Mouse (Mus musculus): Measurements from ENCODE around the gene Cnbp.

The Cnbp gene

DNA sequence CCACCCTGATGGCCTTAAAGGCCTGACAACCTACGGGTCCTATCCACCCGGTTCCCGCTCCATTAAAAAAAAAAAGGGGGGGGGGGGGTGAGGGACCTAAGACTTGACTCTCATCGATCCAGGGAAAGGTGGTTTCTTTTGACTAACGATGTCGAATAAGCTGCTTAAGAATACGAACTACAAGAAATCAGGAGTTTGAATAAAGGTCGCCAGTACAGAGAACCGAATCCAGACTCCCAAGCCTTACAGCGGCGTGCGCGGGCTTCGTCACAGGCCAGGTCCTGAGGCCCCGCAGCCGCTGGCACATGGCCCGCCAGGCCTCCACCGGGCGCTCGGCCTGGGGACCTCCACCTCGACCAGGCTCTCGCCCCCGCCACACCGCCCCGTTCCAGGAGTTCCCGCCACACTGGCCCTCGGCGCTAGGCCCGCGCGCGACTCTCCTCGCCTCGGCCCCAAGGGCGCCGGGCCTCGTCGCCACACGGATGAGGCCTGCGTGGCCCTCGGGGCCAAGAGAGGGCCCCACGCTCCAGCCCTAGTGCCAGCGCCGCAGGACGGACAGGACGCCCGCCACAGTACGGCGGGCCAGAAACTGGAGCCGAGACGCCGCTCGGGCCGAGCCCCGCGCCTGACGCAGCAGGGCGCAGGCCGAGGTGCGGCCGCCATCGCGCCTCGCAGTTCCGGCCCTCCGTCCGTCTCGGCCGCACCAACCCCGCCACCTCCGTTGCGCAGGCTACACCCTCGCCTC lies 579 bp downstream of the Cnbp start:
- DNase-seq (ENCODE audit: low spot score in 2 of 2): peak; percentile 22 to 31

DNA sequence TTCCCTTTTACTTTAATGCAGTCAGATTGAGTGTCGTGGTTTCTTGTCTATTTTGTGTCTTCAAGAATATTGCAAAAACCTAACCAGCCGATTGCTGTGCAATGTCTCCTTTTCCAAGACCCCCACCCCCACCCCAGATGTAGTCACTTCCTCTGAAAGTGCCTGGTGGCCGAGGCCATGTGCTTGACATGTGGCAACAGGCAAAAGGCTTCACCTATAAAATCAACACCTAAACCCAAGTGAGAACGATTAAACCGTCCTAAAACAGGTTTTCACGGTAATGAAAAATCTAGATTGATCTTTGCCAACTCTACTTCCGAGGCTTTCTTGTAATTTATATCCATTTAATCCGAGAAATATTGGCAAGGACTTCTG lies 1.1 kb downstream of the Cnbp start:
- DNase-seq (ENCODE audit: low spot score in 2 of 2): no peak

DNA sequence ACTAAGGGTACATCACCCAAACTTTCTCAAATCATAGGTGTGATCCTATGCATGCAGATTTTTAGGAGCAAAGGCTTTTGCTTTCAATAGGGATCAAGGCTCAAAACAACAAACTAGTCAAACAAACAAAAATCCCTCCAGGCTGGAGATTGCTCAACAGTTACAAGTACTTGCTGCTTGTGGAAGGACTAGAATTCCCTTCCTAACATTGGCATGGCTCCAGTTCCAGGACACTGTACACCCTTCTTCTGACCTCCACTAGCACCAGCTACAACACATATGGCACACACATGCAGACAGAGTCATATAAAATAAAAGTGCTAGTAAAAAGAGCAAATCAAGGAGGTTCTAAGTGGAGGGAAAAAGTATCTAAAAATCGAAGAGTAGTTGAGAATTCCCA lies 4.1 kb downstream of the Cnbp start:
- no peak for DNase-seq (ENCODE audit: low spot score in 2 of 2)

DNA sequence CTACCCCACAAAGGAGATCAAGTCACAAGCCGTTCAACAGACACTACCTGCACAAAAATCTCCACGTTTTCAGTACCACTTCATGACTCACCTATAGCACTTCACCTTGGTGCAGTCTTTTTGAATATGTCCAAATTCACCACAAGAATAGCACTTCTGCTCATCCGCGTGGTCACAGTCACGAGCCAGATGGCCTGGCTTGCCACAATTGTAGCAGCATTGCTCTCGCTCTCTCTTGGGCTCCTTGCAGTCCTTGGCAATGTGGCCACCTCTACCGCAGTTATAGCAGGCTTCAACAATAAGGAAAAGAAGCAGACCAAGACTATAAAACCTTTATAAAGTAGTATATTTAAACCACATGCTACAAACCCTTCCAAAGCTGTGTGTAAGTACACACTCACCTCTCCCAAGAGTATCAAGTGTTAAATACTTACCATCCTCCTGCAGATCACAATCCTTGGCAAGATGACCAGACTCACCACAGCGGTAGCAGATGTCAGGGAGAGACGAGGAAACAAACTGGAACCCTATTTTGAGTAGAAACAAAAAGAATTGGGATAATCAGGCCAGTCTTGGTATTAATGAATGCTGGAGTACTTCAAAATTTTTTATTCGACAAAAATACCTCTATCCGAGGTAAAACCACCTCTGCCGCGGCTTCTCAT lies 5.7 kb downstream of the Cnbp start:
- no peak for DNase-seq (ENCODE audit: low spot score in 2 of 2)

DNA sequence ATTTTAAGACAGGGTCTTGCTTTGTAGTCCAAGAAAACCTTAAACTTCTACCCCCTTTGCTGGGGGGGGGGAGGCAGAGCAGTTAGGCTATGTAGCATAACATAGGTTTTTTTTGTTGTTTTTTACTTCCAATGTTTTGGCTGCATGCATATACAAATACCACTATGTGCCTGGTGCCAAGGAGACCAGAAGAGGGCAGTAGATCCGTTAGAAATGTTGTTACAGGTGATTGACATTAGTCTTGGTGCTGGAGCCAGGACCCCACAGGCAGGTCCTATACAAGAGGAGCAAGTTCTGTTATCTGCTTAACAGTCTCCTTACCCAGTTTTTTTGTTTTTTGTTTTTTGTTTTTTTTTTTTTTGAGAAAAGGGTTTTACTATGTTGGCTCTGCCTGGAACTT lies 8.7 kb downstream of the Cnbp start:
- DNase-seq (ENCODE audit: low spot score in 2 of 2): no peak

DNA sequence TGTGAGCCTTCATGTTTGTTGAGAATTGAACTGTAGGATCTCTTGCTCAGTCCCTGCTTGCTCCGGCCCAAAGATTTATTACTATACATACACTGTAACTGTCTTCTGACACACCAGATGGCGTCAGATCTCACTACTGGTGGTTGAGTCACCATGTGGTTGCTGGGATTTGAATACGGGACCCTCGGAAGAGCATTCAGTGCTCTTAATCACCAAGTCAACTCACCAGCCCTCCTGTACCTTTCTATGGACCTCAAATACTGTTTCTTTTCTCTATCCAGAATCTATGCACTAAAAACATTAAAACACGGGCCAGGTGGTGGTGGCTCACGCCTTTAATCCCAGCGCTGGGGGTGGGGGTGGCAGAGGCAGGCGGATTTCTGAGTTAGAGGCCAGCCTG lies 9.3 kb downstream of the Cnbp start:
- no peak for DNase-seq (ENCODE audit: low spot score in 2 of 2)

DNA sequence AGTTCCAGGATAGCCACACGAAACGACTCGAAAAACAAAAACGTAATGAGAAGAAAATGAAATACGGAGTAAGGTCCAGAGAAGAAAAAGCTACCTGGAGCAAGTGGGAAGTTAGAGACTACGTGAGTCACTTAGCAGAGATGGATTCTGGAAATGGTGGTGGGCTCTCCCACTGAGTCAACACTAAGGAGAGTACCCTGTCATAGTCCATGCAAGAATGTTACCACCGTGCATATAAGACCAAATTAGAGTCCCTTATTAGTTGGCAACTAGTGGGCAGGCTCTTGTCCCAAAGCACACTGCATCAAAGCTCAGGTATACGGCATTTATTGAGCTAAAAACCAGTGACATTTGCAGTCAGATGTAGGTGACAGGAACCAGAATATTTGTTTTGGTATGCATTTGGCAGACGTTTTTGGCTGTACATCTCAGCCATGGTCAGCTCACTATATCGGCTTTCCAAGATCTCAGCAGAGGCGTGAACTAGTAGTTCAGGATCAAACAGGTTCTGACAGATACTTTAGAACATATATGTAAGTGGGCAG lies 11.0 kb downstream of the Cnbp start:
- DNase-seq (ENCODE audit: low spot score in 2 of 2): no peak

DNA sequence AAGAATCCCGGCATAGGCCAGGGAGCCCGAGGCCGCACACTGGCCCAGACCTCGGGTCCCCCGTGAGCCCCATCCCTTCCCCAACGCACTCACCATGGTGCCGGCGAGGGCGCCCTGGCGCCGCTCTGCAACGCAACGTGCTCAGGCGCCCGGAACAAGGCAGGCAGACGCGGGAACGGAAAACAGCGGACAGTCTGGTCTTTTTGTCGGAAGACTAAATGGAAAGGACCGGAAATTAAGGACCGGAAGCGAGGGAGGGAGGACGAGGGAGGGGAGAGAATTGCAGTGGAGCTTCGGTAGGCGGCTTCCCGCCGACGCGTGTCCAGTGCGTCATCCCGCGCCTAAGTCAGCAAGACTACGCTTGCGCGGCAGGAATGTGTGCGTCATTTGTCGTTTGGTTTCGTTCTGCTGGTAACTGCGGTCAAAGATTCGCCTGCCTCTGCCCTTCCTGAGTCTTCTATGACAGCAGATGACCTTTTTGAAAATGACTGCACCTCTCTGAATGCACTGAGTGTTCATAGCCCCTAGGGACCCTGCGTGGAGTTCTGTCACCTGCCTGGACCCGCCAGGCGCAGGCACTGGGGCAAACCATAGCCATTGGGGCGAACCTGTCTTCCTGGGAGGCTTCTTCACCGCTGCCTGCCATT lies 12.2 kb downstream of the Cnbp start, which contains the start of gene Isy1:
TSS of gene Isy1 (minus strand) at position 248 of the 647 bp plus-strand sequence.
- peak; percentile 94 for DNase-seq (ENCODE audit: low spot score in 2 of 2)

DNA sequence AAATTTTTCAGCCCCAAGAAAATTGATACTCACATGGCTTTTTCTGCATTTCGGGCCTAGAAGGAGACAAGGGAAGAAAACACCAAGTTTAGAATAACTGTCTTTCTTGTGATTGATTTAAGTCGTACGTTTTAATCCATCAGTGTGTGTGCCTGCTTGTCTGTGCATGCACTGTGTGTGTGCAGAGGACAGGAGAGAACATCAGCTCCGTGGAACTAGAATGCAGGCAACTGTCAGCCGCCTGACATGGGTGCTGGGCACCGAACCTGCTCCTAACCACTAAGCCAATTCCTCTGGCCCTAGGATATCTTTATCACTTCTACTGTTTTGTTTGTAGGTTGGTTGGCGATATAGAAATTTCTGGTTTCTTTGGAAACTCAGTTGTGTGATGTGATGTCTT lies 15.2 kb downstream of the Cnbp start, which contains the start of gene Gm45140:
TSS of gene Gm45140 (minus strand) at position 101 of the 400 bp plus-strand sequence.
- no peak for DNase-seq (ENCODE audit: low spot score in 2 of 2)

DNA sequence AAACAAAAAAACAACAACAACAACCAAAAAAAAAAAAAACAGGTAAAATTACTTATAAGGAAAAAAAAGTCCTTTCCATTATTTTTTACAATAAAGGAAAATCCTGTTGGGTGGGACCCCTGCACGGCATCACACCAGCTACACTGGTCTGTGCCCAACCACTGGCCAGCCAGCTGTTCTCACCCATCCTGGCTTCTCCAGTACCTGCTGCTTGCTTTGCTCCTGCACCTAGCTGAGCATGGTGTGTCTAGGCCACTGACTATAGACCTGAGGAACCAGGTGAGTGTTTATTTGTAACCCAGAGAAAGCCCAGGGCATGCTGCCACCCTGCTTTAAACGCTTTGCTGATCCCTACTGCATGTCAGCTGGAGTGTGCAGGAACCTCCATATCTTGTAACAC lies 30.5 kb downstream of the Cnbp start:
- DNase-seq (ENCODE audit: low spot score in 2 of 2): no peak

DNA sequence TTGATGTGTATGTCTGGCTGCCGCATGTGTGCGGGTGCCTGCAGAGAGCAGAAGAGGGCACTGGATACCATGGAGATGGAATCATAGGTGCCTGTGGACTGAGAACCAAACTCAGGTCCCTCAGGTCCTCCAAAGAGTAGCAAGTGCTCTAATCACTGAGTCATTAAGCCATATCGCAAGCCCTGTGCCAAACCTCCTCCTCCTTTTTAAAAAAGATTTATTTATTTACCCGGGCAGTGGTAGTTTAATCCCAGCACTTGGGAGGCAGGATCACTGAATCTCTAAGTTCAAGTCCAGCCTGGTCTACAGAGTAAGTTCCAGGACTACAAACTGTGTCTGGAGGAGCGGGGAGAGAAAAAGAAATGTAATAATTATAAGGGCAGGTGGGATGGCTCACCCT lies 36.4 kb downstream of the Cnbp start:
- DNase-seq (ENCODE audit: low spot score in 2 of 2): no peak

DNA sequence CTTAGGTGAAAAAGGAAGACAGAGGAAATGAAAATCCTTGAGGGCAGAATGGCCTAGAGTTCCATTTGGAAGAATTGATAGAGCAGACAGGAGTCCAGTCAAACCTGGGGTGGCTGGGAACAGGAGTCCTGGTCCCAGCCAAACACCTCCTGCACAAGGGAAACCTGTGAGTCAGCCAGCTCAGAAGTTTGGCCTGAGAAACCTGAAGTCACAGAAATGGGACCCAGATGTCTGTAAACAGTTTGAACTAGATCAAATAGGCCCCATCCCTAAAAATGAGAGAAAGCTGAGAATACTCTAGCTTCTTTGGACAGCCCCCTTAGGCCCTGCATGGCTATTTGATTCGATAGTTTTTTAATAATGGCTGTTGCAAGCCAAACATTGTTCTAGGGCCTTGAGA lies 38.2 kb downstream of the Cnbp start:
- no peak for DNase-seq (ENCODE audit: low spot score in 2 of 2)

DNA sequence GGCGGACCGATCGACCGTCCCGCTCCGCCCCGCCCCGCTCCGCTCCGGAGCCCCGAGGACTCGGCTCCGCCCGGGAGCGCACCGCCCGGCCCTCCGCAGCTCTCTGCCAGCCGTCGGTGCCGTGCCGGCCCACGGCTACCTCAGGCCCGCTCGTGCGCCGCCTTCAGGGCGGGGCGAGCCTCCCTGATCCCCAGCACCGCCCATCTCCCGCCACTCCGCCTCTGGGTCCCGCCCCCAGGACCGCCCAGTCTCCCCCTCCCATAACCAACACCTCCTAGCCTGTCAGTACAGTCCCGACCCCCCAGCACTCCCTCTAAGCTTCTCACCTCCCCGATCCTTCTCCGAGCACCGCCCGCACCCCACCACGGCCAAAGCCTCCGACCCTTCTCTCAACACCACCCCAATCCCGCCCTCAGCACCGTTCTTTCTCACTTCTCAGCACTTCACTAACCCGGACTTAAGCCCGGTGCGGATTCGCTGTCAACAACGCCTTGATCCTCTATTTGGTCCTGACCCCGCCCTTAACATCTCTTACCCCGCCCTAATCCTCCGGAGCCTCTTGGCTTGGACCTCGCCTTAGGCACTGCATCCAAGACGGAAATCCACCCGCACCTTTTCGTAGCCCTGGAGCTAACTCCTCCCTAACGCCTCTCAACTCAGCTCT lies 39.1 kb downstream of the Cnbp start, which contains the start of gene Rab43:
TSS of gene Rab43 (minus strand) at position 490 of the 664 bp plus-strand sequence.
- peak; percentile 93 for DNase-seq (ENCODE audit: low spot score in 2 of 2)

DNA sequence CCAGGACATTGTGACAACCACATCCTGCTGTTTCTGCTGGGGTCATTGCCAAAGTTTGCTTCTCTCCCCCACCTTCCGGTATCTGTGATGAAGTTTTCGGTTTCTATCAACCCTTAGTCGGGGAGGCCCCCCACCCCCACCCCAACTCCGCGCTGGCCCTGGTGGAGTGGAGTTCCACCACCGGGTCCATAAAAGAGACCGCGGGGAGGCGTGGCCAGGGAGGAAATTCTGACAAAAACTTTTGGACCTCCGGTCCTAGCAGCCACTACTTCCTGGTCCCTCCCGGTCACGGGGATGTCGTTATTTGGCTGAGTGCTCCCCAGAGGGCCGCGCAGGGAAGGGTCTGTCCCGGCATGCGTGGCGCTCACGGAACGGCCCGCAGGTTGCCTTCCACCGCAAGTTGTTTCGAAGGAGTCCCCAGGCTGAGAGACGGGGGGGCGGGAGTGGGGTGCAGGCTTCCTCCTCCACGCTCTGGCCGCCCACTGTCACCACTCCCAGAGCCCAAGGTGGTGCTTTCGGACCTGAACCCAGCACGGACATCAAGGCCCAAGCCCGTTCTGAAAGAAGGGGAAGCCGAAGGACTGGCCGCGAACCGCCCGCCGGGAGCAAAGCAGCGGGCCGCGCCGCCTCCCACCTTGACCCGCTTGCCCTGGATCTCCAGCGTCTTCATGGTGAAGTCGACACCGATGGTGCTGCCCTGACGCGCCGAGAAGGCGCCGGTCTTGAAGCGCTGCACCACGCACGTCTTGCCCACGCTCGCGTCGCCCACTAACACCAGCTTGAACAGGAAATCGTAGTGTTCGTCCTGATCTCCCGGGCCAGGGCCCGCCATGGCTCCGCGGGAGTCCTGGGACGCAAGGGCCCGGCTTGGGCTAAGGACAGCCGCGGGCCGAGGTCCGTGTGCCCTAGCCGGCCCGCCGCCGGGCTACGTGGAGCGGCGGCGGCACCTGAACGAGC lies 39.9 kb downstream of the Cnbp start:
- peak; percentile 75 to 82 for DNase-seq (ENCODE audit: low spot score in 2 of 2)

DNA sequence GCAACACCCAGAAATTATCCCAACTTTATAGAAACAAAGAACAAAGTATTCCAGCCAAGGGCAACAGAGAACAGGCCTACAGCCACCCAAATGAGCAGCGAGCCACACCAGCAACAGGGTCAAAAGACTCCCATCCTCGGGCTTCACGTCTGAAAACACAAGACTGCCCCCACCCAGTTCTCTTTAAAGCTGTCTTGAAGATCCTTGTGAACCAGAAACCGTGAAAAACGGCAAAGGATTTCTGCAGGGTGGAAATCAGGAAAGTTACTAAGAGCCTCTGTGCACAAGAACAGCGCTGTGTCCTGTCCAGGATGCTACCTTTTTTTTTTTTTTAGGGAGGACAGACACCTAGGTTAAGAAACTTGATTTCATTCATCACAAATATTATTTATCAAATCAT lies 40.6 kb downstream of the Cnbp start:
- no peak for DNase-seq (ENCODE audit: low spot score in 2 of 2)

DNA sequence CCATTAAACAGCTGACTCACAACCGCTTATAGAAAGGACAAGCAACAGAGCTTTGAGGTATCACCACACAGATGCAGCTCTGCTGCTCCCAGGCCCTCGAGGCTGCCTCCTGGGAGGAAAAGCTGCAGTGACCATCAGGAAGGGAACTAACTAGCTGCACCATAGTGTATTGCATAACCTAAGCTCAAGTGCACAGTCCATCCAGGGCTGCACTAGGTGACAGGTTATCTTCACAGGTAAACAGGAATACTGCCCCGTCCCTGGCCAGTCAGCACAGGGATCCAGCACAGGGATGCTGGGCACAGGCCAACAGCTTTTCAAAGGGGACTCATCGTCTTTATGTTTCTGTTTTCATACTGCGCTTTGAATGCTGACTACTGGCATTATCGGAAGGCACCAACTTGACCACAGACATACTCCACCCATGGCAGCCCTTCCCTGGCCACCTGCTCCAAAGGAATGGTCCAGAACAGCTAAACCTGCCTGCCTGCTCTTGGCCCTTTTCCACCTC lies 41.2 kb downstream of the Cnbp start:
- DNase-seq (ENCODE audit: low spot score in 2 of 2): peak; percentile 42 to 67

DNA sequence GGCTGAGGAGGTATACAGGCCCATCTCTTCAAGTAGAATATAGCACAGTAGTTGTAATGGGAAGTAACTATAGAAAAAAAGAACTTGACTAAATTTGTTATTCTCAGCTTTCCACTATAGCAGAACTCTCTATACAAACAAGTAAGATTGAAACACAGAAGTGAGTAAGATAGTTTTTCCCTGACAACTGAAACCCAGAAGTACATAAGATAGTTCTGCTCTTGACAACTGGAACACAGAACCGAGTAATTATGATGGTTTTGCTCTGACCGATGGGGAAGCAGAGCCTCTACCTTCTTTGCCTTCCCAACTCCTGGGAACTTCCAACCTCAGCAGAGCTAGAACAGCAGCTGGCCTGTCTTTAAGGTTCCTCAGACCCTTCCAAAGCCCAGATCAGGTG lies 41.8 kb downstream of the Cnbp start:
- DNase-seq (ENCODE audit: low spot score in 2 of 2): peak in 1 of 2 experiments; percentile 25

DNA sequence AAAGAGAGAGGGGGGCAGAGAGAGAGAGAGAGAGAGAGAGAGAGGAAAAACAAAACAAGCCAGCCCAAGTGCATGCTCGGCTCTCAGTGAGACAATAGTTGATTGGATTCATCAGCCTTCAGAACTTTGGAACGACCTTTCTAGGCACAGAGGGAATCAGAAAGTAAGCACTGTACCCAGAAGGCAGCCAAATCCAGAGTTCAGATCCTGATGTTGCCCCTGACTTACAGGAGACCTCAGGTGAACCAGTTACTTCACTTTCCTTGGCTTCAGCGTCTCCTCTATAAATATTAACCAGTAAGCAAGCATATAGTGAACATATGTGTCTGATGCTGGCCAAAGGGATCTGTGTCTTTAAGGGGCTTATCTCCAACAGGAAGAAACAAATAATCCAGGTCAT lies 42.4 kb downstream of the Cnbp start:
- no peak for DNase-seq (ENCODE audit: low spot score in 2 of 2)

DNA sequence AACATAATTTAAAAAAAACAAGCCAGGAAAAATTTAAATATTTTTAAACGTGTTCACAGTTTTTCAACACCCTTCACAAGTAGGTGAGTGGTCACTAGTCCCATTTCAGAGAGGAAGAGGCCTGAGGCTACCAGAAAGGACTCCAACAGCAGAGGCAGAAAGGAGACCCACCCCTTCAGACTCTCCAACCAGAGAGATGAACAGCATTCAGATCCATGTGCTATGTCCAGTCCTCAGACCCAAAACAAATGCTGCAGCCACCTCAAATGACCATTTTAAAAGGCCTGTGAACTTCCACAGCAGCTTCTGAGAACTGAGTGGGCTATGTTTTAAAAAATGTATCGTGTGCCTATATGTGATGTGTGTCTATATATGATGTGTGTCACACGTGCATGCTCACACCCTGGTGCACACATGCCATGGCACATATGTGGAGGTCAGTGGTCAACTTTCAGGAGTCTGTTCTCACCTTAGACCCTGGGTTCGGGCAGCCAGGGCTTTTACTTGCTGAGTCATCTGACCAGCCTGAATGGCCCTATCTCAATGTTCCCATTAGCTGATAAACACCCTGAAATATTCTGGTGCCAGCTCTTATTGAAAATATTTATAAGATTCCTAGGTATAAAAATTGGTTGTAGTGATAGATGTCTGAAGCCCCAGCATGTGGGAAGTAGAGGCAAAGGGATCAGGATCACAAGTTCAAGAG lies 43.0 kb downstream of the Cnbp start:
- DNase-seq (ENCODE audit: low spot score in 2 of 2): no peak

DNA sequence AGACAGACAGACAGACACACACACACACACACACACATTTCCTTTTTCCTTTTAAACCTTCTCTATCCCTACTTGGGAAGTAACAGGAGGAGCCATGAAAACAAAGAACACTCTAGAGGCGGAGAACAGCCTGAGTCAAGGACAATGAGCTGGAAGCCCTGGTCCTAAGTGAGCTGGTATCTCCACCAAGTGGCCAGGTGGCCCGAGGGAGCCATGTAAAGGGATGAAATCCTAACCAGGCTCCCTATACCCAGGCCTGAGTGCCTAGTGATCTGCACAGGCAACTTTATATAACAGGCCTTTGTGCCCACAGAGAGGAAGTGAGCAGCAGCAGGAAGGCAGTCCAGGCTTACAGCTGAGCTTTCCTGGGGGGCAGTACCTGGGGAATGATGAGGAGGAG lies 44.0 kb downstream of the Cnbp start:
- no peak for DNase-seq (ENCODE audit: low spot score in 2 of 2)
